Mouse (Mus musculus): ENCODE results near the gene Tmem132a. TPM values are rescaled to one million over a fixed set of nuclear protein-coding genes. Genes with fewer than 3 reads are reported as not detected.

Gene Tmem132a
- polyA plus RNA-seq, 1 experiment from 2014 or later = 75.9 TPM

- Histone ChIP-seq H3K4me1 (peaks cover 34% of the 10 kb centered on the region), H3K9me3 (no peaks in the 10 kb centered on the region), H3K36me3 (peaks cover 38% of the 10 kb centered on the region), H3K27me3 (no peaks in the 10 kb centered on the region), H3K4me3 (no peak overlapping the region), H3K9ac (no peak overlapping the region), H3K27ac (peak overlapping the region; percentile 89), H3K4me2 (no peak overlapping the region)
- no peak for ATAC-seq (ENCODE audit: borderline replicate concordance, extremely low read depth, low FRiP score, low TSS enrichment)
- WGBS = 91% methylated on average over 3 of the region's 3 CpGs
Measured at GRCm38 (mm10) chr19:10870676-10871075, 936 bp upstream of the Tmem132a start.

GRCm38 (mm10) chr19:10869241-10869885 lies 377 bp downstream of the Tmem132a start:
- peak; percentile 92 for ATAC-seq (ENCODE audit: borderline replicate concordance, extremely low read depth, low FRiP score, low TSS enrichment)
- no peaks in the 10 kb centered on the region for H3K9me3 ChIP-seq
- 0% methylated on average over 43 of the region's 43 CpGs for WGBS
- H3K27ac ChIP-seq = peak overlapping the region; percentile 89
- peak overlapping the region; percentile 81 for H3K4me2 ChIP-seq
- peak overlapping the region; percentile 80 for H3K4me3 ChIP-seq
- H3K9ac ChIP-seq = peak overlapping the region; percentile 87
- H3K4me1 ChIP-seq = peaks cover 34% of the 10 kb centered on the region
- no peaks in the 10 kb centered on the region for H3K27me3 ChIP-seq
- H3K36me3 ChIP-seq = peaks cover 49% of the 10 kb centered on the region

GRCm38 (mm10) chr19:10868623-10869141 lies 1.1 kb downstream of the Tmem132a start:
- Histone ChIP-seq H3K9me3 (no peaks in the 10 kb centered on the region), H3K36me3 (peaks cover 49% of the 10 kb centered on the region), H3K4me2 (peak overlapping the region; percentile 81), H3K4me3 (peak overlapping the region; percentile 80), H3K27me3 (no peaks in the 10 kb centered on the region), H3K9ac (peak overlapping the region; percentile 87), H3K4me1 (peaks cover 34% of the 10 kb centered on the region), H3K27ac (peak overlapping the region; percentile 89; the same call in 1 of the 2 replicates)
- no peak for ATAC-seq (ENCODE audit: borderline replicate concordance, extremely low read depth, low FRiP score, low TSS enrichment)
- 1% methylated on average over 17 of the region's 17 CpGs for WGBS

- Histone ChIP-seq H3K36me3 (peaks cover 49% of the 10 kb centered on the region), H3K9ac (peak overlapping the region; percentile 87), H3K27ac (no peak overlapping the region), H3K27me3 (no peaks in the 10 kb centered on the region), H3K9me3 (no peaks in the 10 kb centered on the region), H3K4me3 (peak overlapping the region; percentile 80), H3K4me1 (peaks cover 34% of the 10 kb centered on the region), H3K4me2 (peak overlapping the region; percentile 81)
- ATAC-seq (ENCODE audit: borderline replicate concordance, extremely low read depth, low FRiP score, low TSS enrichment) = no peak
- WGBS = 22% methylated on average over 5 of the region's 5 CpGs
Measured at GRCm38 (mm10) chr19:10867946-10868622, 1.7 kb downstream of the Tmem132a start.

GRCm38 (mm10) chr19:10866351-10866750 lies 3.4 kb downstream of the Tmem132a start:
- Histone ChIP-seq H3K4me2 (no peak overlapping the region), H3K27me3 (no peaks in the 10 kb centered on the region), H3K27ac (no peak overlapping the region), H3K9ac (no peak overlapping the region), H3K36me3 (peaks cover 49% of the 10 kb centered on the region), H3K9me3 (no peaks in the 10 kb centered on the region), H3K4me3 (no peak overlapping the region), H3K4me1 (peaks cover 31% of the 10 kb centered on the region)
- no peak for ATAC-seq (ENCODE audit: borderline replicate concordance, extremely low read depth, low FRiP score, low TSS enrichment)
- WGBS = 88% methylated on average over 13 of the region's 13 CpGs

GRCm38 (mm10) chr19:10860072-10860497 lies 9.7 kb downstream of the Tmem132a start:
- Histone ChIP-seq H3K36me3 (peaks cover 72% of the 10 kb centered on the region), H3K27ac (no peak overlapping the region), H3K27me3 (no peaks in the 10 kb centered on the region), H3K4me3 (no peak overlapping the region), H3K9me3 (no peaks in the 10 kb centered on the region), H3K4me1 (no peaks in the 10 kb centered on the region), H3K4me2 (no peak overlapping the region), H3K9ac (no peak overlapping the region)
- no peak for ATAC-seq (ENCODE audit: borderline replicate concordance, extremely low read depth, low FRiP score, low TSS enrichment)
- 41% methylated on average over 22 of the region's 22 CpGs for WGBS

GRCm38 (mm10) chr19:10856520-10856919 lies 13.2 kb downstream of the Tmem132a start:
- H3K4me2 ChIP-seq = no peak overlapping the region
- no peaks in the 10 kb centered on the region for H3K4me1 ChIP-seq
- peaks cover 40% of the 10 kb centered on the region for H3K36me3 ChIP-seq
- no peak overlapping the region for H3K9ac ChIP-seq
- no peaks in the 10 kb centered on the region for H3K9me3 ChIP-seq
- no peak overlapping the region for H3K27ac ChIP-seq
- no peak overlapping the region for H3K4me3 ChIP-seq
- 37% methylated on average over 2 of the region's 2 CpGs for WGBS
- no peak for ATAC-seq (ENCODE audit: borderline replicate concordance, extremely low read depth, low FRiP score, low TSS enrichment)
- no peaks in the 10 kb centered on the region for H3K27me3 ChIP-seq

GRCm38 (mm10) chr19:10855422-10855821 lies 14.3 kb downstream of the Tmem132a start:
- Histone ChIP-seq H3K27ac (no peak overlapping the region), H3K27me3 (no peaks in the 10 kb centered on the region), H3K36me3 (peaks cover 31% of the 10 kb centered on the region), H3K9ac (no peak overlapping the region), H3K4me3 (no peak overlapping the region), H3K9me3 (no peaks in the 10 kb centered on the region), H3K4me1 (no peaks in the 10 kb centered on the region), H3K4me2 (no peak overlapping the region)
- no peak for ATAC-seq (ENCODE audit: borderline replicate concordance, extremely low read depth, low FRiP score, low TSS enrichment)
- 86% methylated on average over 3 of the region's 3 CpGs for WGBS

- ATAC-seq (ENCODE audit: borderline replicate concordance, extremely low read depth, low FRiP score, low TSS enrichment) = no peak
- no peaks in the 10 kb centered on the region for H3K9me3 ChIP-seq
- H3K27me3 ChIP-seq = no peaks in the 10 kb centered on the region
- no peak overlapping the region for H3K9ac ChIP-seq
- H3K4me3 ChIP-seq = no peak overlapping the region
- 45% methylated on average over 3 of the region's 3 CpGs for WGBS
- H3K36me3 ChIP-seq = no peaks in the 10 kb centered on the region
- H3K27ac ChIP-seq = no peak overlapping the region
- peaks cover 8% of the 10 kb centered on the region for H3K4me1 ChIP-seq
- H3K4me2 ChIP-seq = no peak overlapping the region
Measured at GRCm38 (mm10) chr19:10847311-10848087, 22.2 kb downstream of the Tmem132a start.

GRCm38 (mm10) chr19:10846150-10846549 lies 23.6 kb downstream of the Tmem132a start:
- H3K4me2 ChIP-seq = no peak overlapping the region
- 63% methylated on average over 7 of the region's 7 CpGs for WGBS
- no peak overlapping the region for H3K9ac ChIP-seq
- no peak for ATAC-seq (ENCODE audit: borderline replicate concordance, extremely low read depth, low FRiP score, low TSS enrichment)
- H3K27ac ChIP-seq = no peak overlapping the region
- peaks cover 11% of the 10 kb centered on the region for H3K4me1 ChIP-seq
- H3K9me3 ChIP-seq = no peaks in the 10 kb centered on the region
- H3K27me3 ChIP-seq = no peaks in the 10 kb centered on the region
- H3K36me3 ChIP-seq = no peaks in the 10 kb centered on the region
- H3K4me3 ChIP-seq = no peak overlapping the region

GRCm38 (mm10) chr19:10845454-10845853 lies 24.3 kb downstream of the Tmem132a start:
- Histone ChIP-seq H3K4me1 (peaks cover 11% of the 10 kb centered on the region), H3K27ac (no peak overlapping the region), H3K27me3 (no peaks in the 10 kb centered on the region), H3K9ac (no peak overlapping the region), H3K36me3 (no peaks in the 10 kb centered on the region), H3K4me3 (no peak overlapping the region), H3K4me2 (no peak overlapping the region), H3K9me3 (no peaks in the 10 kb centered on the region)
- 88% methylated on average over 3 of the region's 3 CpGs for WGBS
- no peak for ATAC-seq (ENCODE audit: borderline replicate concordance, extremely low read depth, low FRiP score, low TSS enrichment)

Measured in lung, embryonic 15.5 days (tissue).